Mouse (Mus musculus): ENCODE results near the gene Gm14440. TPM values are rescaled to one million over a fixed set of nuclear protein-coding genes. Genes with fewer than 3 reads are reported as not detected.

Gm14440 gene
- not detected in 2 replicates for polyA plus RNA-seq (2012; rRNA removed)

GRCm38 (mm10) chr2:175274825-175275224 is at the start of gene Gm14440:
Gene Gm14440, plus strand, starts transcription at chr2:175275125.

Other genes with a start within 250 kb of the Gm14440 start
- not detected in 2 replicates for gene Gm14393, start 207.3 kb upstream of the Gm14440 start, polyA plus RNA-seq (2012; rRNA removed)
- 0.24 and 0.60 TPM in 2 replicates for gene Gm14399, start 133.1 kb upstream of the Gm14440 start, polyA plus RNA-seq (2012; rRNA removed)
- gene Gm14443, start 99.3 kb upstream of the Gm14440 start, polyA plus RNA-seq (2012; rRNA removed), result 0.05 and 0.29 TPM in 2 replicates
- 2.8 and 4.0 TPM in 2 replicates for gene Gm14391, start 68.2 kb upstream of the Gm14440 start, polyA plus RNA-seq (2012; rRNA removed)
- 0.61 and 0.86 TPM in 2 replicates for gene Gm4631, start 63.1 kb downstream of the Gm14440 start, polyA plus RNA-seq (2012; rRNA removed)
- gene Zfp968, start 97.3 kb downstream of the Gm14440 start, polyA plus RNA-seq (2012; rRNA removed), result 0.96 and 1.3 TPM in 2 replicates
- 2.0 and 4.0 TPM in 2 replicates for gene Gm4724, start 160.7 kb downstream of the Gm14440 start, polyA plus RNA-seq (2012; rRNA removed)
- gene Zfp965, start 194.9 kb downstream of the Gm14440 start, polyA plus RNA-seq (2012; rRNA removed), result 0.38 TPM in 1 of 2 replicates, not detected in the other

Data from ovary, adult 2 months (tissue).